In the genomic region with DNA sequence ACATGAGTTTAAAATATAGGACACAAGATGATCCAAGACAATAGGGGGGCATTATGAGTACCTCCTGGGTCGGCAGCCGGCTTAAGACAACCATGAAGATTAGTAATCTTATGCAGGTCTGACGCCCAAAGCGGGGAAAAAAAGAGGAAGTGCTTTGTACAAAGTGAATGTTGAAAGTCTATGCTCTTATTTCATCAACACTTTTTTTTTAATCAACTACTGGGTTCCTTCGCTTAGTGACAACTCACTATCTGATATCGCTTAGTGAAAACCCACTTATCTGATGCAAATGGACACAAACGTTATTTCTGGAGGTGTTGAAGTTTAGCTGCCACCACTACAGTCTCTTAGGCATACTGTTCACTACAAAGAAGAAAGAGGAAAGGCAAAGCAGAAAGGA, we compare ENCODE assay signal across 23 mouse cellular contexts.
DNase-seq lines count a peak whose midpoint lies in the region; ATAC-seq and TF ChIP-seq lines count a peak whose summit lies in the region.
"Had no signal": no experiment of that assay in that cellular context is flagged by ENCODE, and none has a peak within 500 bp of the region (broad histone marks: within the 10 kb centered on the region; RNA-seq: fewer than 3 reads in every experiment).

No protein-coding gene starts in this region.

- 92% methylated on average over 7 of the region's 7 CpGs for whole genome bisulfite sequencing in forebrain, embryonic 14.5 days

- peaks cover 8 to 12% of the 10 kb centered on the region in 2 experiments; a peak in 3 of 4 replicates for H3K4me1 ChIP-seq in CH12.LX (ENCODE audit: control insufficient read depth in 1 of 2, insufficient read depth in 2 of 2)
- no peaks in the 10 kb centered on the region for H3K4me1 ChIP-seq in forebrain, embryonic 14.5 days (ENCODE audit: control insufficient read depth, insufficient read depth, low read length)
- H3K4me1 ChIP-seq: forebrain, embryonic 10.5 days; forebrain, embryonic 15.5 days; heart, embryonic 10.5 days; hindbrain, embryonic 15.5 days had no signal

- no peak overlapping the region for H3K4me3 ChIP-seq in CH12.LX (replicated peaks in 1 of 3; ENCODE audit: low read depth in 2 of 3, low read length in 2 of 3, poor library complexity in 1 of 3)
- no peak overlapping the region for H3K4me3 ChIP-seq in forebrain, embryonic 14.5 days (ENCODE audit: low read depth, low read length)
- H3K4me3 ChIP-seq: forebrain, embryonic 10.5 days; forebrain, embryonic 15.5 days; heart, adult 2 months; heart, embryonic 10.5 days; heart, embryonic 13.5 days; hindbrain, embryonic 15.5 days had no signal

- H3K9ac ChIP-seq in CH12.LX (ENCODE audit: insufficient read depth, low read depth), result no peak overlapping the region
- no peak overlapping the region for H3K9ac ChIP-seq in forebrain, embryonic 14.5 days (ENCODE audit: low read length)
- H3K9ac ChIP-seq: forebrain, embryonic 15.5 days; heart, embryonic 13.5 days; hindbrain, embryonic 15.5 days had no signal

- no peak for TF ChIP-seq POLR2A in CH12.LX (IDR thresholded peaks at IDR 0.05; ENCODE audit: low read depth, low read length)

- no peak for TF ChIP-seq CTCF in CH12.LX (conservative IDR thresholded peaks at IDR 0.05 in 1 of 2, IDR thresholded peaks at IDR 0.05 in 1 of 2; ENCODE audit: low read depth in 2 of 2, low read length in 2 of 2)

- no peaks in the 10 kb centered on the region for H3K27me3 ChIP-seq in CH12.LX (replicated peaks)
- no peaks in the 10 kb centered on the region for H3K27me3 ChIP-seq in forebrain, embryonic 14.5 days (replicated peaks; ENCODE audit: control insufficient read depth, insufficient read depth, low read length)
- H3K27me3 ChIP-seq: forebrain, embryonic 15.5 days; heart, embryonic 13.5 days; hindbrain, embryonic 15.5 days had no signal

- intact Hi-C loops in left cerebral cortex, postnatal 14 days (cut with DNase I), result no loop called here

- no peak overlapping the region for H3K4me2 ChIP-seq in CH12.LX (ENCODE audit: insufficient read depth, low read depth, poor library complexity, severe bottlenecking)
- no peak overlapping the region for H3K4me2 ChIP-seq in forebrain, embryonic 14.5 days (ENCODE audit: low read length)
- H3K4me2 ChIP-seq: forebrain, embryonic 15.5 days; heart, embryonic 13.5 days; hindbrain, embryonic 15.5 days had no signal

- TF ChIP-seq RAD21 in CH12.LX (IDR thresholded peaks at IDR 0.05; ENCODE audit: low read depth, low read length), result no peak

- H3K9me3 ChIP-seq in CH12.LX (replicated peaks; ENCODE audit: low read length), result peaks cover 4% of the 10 kb centered on the region
- no peaks in the 10 kb centered on the region for H3K9me3 ChIP-seq in forebrain, embryonic 14.5 days (replicated peaks; ENCODE audit: control insufficient read depth, low read length)
- H3K9me3 ChIP-seq: forebrain, embryonic 10.5 days; forebrain, embryonic 15.5 days; G1E; heart, embryonic 10.5 days; heart, embryonic 13.5 days; hindbrain, embryonic 15.5 days had no signal

- TF ChIP-seq EP300 in CH12.LX (IDR thresholded peaks at IDR 0.05; ENCODE audit: low read length), result peak; percentile 52; the same call in 1 of the 2 replicates

- H3K36me3 ChIP-seq in CH12.LX (replicated peaks in 1 of 2; ENCODE audit: control insufficient read depth in 1 of 2, insufficient read depth in 1 of 2, low read length in 1 of 2), result no peaks in the 10 kb centered on the region
- H3K36me3 ChIP-seq in forebrain, embryonic 14.5 days (ENCODE audit: control insufficient read depth, insufficient read depth, low read length), result no peaks in the 10 kb centered on the region
- H3K36me3 ChIP-seq: forebrain, embryonic 10.5 days; forebrain, embryonic 15.5 days; G1E; heart, embryonic 10.5 days; heart, embryonic 13.5 days; hindbrain, embryonic 15.5 days had no signal

- in situ Hi-C loops in CH12.LX (cut with MboI; ENCODE audit: low pct_ligation_motif_present, low pct_unique_long_range_greater_than_20kb, low sequenced_read_pairs), result no loop called here

- ATAC-seq in granulocyte monocyte progenitor cell, adult 5-6 weeks (replicated peaks; ENCODE audit: poor library complexity, severe bottlenecking), result peak; percentile 74
- no peak for ATAC-seq in forebrain, embryonic 14.5 days
- ATAC-seq: activated CD4-positive, CD25-positive, alpha-beta regulatory T cell, adult 4 months; forebrain, embryonic 15.5 days; intestine, postnatal 0 days had no signal

- no peaks in the 10 kb centered on the region for H3K79me2 ChIP-seq in CH12.LX (replicated peaks; ENCODE audit: control insufficient read depth, extremely low read depth, insufficient read depth, poor library complexity, severe bottlenecking)

- DNase-seq in 416B (ENCODE audit: low read depth), result peak; percentile 69
- DNase-seq in CH12.LX (ENCODE audit: extremely low read depth), result peak; percentile 40
- no peak for DNase-seq in forebrain, embryonic 14.5 days (ENCODE audit: low spot score)
- no peak for DNase-seq in left cerebral cortex, postnatal 14 days (ENCODE audit: low spot score in 2 of 2)
- DNase-seq in adrenal gland, adult 8-10 months, result no peak
- DNase-seq: adrenal gland, postnatal 10 days; adrenal gland, postnatal 36 days; cerebellum, adult 18-20 months; cerebellum, adult 9-10 months; cerebellum, postnatal 14 days; gastrocnemius, postnatal 25 days; heart, adult 2 months; heart, postnatal 14 days; heart, postnatal 4 days had no signal

- no peak overlapping the region for H3K27ac ChIP-seq in CH12.LX (ENCODE audit: insufficient read depth, low read depth)
- no peak overlapping the region for H3K27ac ChIP-seq in forebrain, embryonic 14.5 days (ENCODE audit: low read depth, low read length)
- H3K27ac ChIP-seq: forebrain, embryonic 10.5 days; forebrain, embryonic 15.5 days; heart, adult 2 months; heart, embryonic 10.5 days; heart, embryonic 13.5 days; hindbrain, embryonic 15.5 days had no signal

- dilution Hi-C loops in CH12.LX (cut with MboI; ENCODE audit: extremely low pct_ligation_motif_present, extremely low pct_unique_long_range_greater_than_20kb, low sequenced_read_pairs), result no loop called here

TF ChIP-seq in CH12.LX, 34 proteins besides CTCF, POLR2A, EP300 and RAD21:
- TF ChIP-seq E2F4 (IDR thresholded peaks at IDR 0.05; ENCODE audit: insufficient replicate concordance, low read depth, low read length) (no peak), MYC (IDR thresholded peaks at IDR 0.05; ENCODE audit: low read depth, low read length) (no peak), ELF1 (IDR thresholded peaks at IDR 0.05; ENCODE audit: low read depth, low read length) (peak; percentile 21; the same call in 1 of the 2 replicates), ZNF384 (IDR thresholded peaks at IDR 0.05; ENCODE audit: low read depth, low read length) (peak; percentile 85), KAT2A (IDR thresholded peaks at IDR 0.05; ENCODE audit: insufficient replicate concordance, low read length) (no peak), IRF4 (IDR thresholded peaks at IDR 0.05; ENCODE audit: low read depth, low read length) (peak; percentile 46; the same call in 1 of the 2 replicates), ZMIZ1 (IDR thresholded peaks at IDR 0.05; ENCODE audit: low read depth, low read length) (no peak)

Comparison
In these comparisons a context has a peak if more than half of its experiments do, and no peak if none do; other contexts are left out.
1. DNase-seq: peak in 416B (single experiment) and CH12.LX (single experiment); none in forebrain, embryonic 14.5 days (single experiment), left cerebral cortex, postnatal 14 days (0 of 2) and adrenal gland, adult 8-10 months (single experiment).